Mouse (Mus musculus) lung, postnatal 25 days (tissue): ENCODE results near the gene Tldc2.
A peak's percentile ranks its signal among the peaks of the same experiment; 100 is the strongest.

ENCODE experiments used
- DNase-seq: peaks from one replicate; pipeline ENCODE4 v3.0.0; 2022; ENCODE audit warnings: low spot score

Tldc2 gene

GRCm38 (mm10) chr2:157086796-157087195 is at the start of gene Tldc2:
Tldc2 (plus strand) TSS chr2:157087055.
- DNase-seq, result no peak

- DNase-seq, result no peak
Measured at GRCm38 (mm10) chr2:157037303-157037702, 49.6 kb upstream of the Tldc2 start.

GRCm38 (mm10) chr2:157039900-157040648 is 46.8 kb upstream of the Tldc2 start:
- peak; percentile 38 for DNase-seq

- no peak for DNase-seq
Measured at GRCm38 (mm10) chr2:157040649-157041046, 46.2 kb upstream of the Tldc2 start.

- DNase-seq, result no peak
Measured at GRCm38 (mm10) chr2:157041421-157041820, 45.4 kb upstream of the Tldc2 start.

GRCm38 (mm10) chr2:157043556-157043955 is 43.3 kb upstream of the Tldc2 start:
- DNase-seq, result no peak

- no peak for DNase-seq
Measured at GRCm38 (mm10) chr2:157043987-157044386, 42.9 kb upstream of the Tldc2 start.

- DNase-seq, result no peak
Measured at GRCm38 (mm10) chr2:157045932-157046331, 40.9 kb upstream of the Tldc2 start.

- no peak for DNase-seq
Measured at GRCm38 (mm10) chr2:157046956-157047355, 39.9 kb upstream of the Tldc2 start.

- no peak for DNase-seq
Measured at GRCm38 (mm10) chr2:157048395-157049181, 38.3 kb upstream of the Tldc2 start.

- no peak for DNase-seq
Measured at GRCm38 (mm10) chr2:157049831-157050243, 37.0 kb upstream of the Tldc2 start.

GRCm38 (mm10) chr2:157052448-157052847 is 34.4 kb upstream of the Tldc2 start:
- no peak for DNase-seq

- DNase-seq, result no peak
Measured at GRCm38 (mm10) chr2:157053124-157053523, 33.7 kb upstream of the Tldc2 start.

- DNase-seq, result no peak
Measured at GRCm38 (mm10) chr2:157053787-157054186, 33.1 kb upstream of the Tldc2 start.

GRCm38 (mm10) chr2:157054297-157054696 is 32.6 kb upstream of the Tldc2 start:
- DNase-seq, result peak; percentile 80

- no peak for DNase-seq
Measured at GRCm38 (mm10) chr2:157054816-157055215, 32.0 kb upstream of the Tldc2 start.

GRCm38 (mm10) chr2:157055721-157056120 is 31.1 kb upstream of the Tldc2 start:
- no peak for DNase-seq

- no peak for DNase-seq
Measured at GRCm38 (mm10) chr2:157057186-157057585, 29.7 kb upstream of the Tldc2 start.

- DNase-seq, result no peak
Measured at GRCm38 (mm10) chr2:157057758-157058157, 29.1 kb upstream of the Tldc2 start.

GRCm38 (mm10) chr2:157058342-157058998 is 28.4 kb upstream of the Tldc2 start:
- no peak for DNase-seq

GRCm38 (mm10) chr2:157059166-157059565 is 27.7 kb upstream of the Tldc2 start:
- DNase-seq, result no peak

- no peak for DNase-seq
Measured at GRCm38 (mm10) chr2:157060037-157060436, 26.8 kb upstream of the Tldc2 start.
